Mouse (Mus musculus) lung, postnatal 0 days (tissue): Measurements from ENCODE around the gene Pou6f2. TPM values are rescaled to one million over a fixed set of nuclear protein-coding genes. Genes with fewer than 3 reads are reported as not detected.

Source experiments
- ATAC-seq: fragments of 200-750 bp; cut with Nextera tagmentation; 2 replicates; pipeline ENCODE4 v1.8.0; 2017; ENCODE audit warnings: moderate library complexity
- DNase-seq: peaks from one replicate; pipeline ENCODE4 v3.0.0-alpha.2; 2016; ENCODE audit warnings: low spot score
- H3K27ac ChIP-seq: fragments of 300-500 bp; sonication (generic); 2 replicates; pipeline ENCODE4 v1.5.1; 2014; ENCODE audit warnings: antibody characterized with exemption, mild to moderate bottlenecking, low read length, mixed read lengths
- H3K27me3 ChIP-seq: fragments of 300-500 bp; sonication (generic); replicated peaks from 2 replicates; pipeline ENCODE4 v1.6.1; 2014; ENCODE audit warnings: low read length, mixed read lengths; ENCODE audit not compliant: insufficient read depth
- H3K36me3 ChIP-seq: fragments of 300-500 bp; sonication (generic); 2 replicates; pipeline ENCODE4 v1.6.1; 2014; ENCODE audit warnings: low read length, mixed read lengths; ENCODE audit not compliant: insufficient read depth
- H3K4me1 ChIP-seq: fragments of 300-500 bp; sonication (generic); 2 replicates; pipeline ENCODE4 v1.6.1; 2014; ENCODE audit warnings: antibody characterized with exemption, low read depth, low read length, mixed read lengths; ENCODE audit not compliant: insufficient read depth
- H3K4me2 ChIP-seq: fragments of 300-500 bp; sonication (generic); replicated peaks from 2 replicates; pipeline ENCODE4 v1.6.1; 2014; ENCODE audit warnings: low read depth, mild to moderate bottlenecking, low read length, moderate library complexity, mixed read lengths
- H3K4me3 ChIP-seq: fragments of 300-500 bp; sonication (generic); 2 replicates; pipeline ENCODE4 v1.5.1; 2014; ENCODE audit warnings: low read depth, low read length
- H3K9ac ChIP-seq: fragments of 300-500 bp; sonication (generic); replicated peaks from 2 replicates; pipeline ENCODE4 v1.6.1; 2014; ENCODE audit warnings: low read depth, mild to moderate bottlenecking
- H3K9me3 ChIP-seq: fragments of 300-500 bp; sonication (generic); 2 replicates; pipeline ENCODE4 v1.6.1; 2016; ENCODE audit warnings: low read length, mixed read lengths
- CTCF ChIP-seq: IDR thresholded peaks from 2 replicates; pipeline ENCODE4 v1.5.1; 2016; ENCODE audit warnings: antibody characterized with exemption, mild to moderate bottlenecking
- EP300 ChIP-seq: IDR thresholded peaks from 2 replicates; pipeline ENCODE4 v1.6.1; 2016; ENCODE audit warnings: antibody characterized with exemption, mild to moderate bottlenecking, control low read depth
- WGBS: fragments of 180-500 bp; shearing (Covaris S2); extraction: QIAGEN DNeasy Blood & Tissue Kit; methylation state at CpG from one replicate; pipeline ENCODE4 v1.1.7; 2014; 5-methylcytosine and 5-hydroxymethylcytosine counted together
- polyA plus RNA-seq: library from polyadenylated mRNA; unstranded; fragments of >200 nt; fragmentation: Nextera tagmentation; extraction: Ambion mirVana; gene quantifications from 2 replicates; pipeline ENCODE4 v1.2.1, GENCODE M21; 2015

Gene Pou6f2
- polyA plus RNA-seq, 1 experiment from 2014 or later = not detected

GRCm38 (mm10) chr13:18131324-18131723 is 266.2 kb downstream of the Pou6f2 start:
- H3K9me3 ChIP-seq = no peaks in the 10 kb centered on the region
- H3K9ac ChIP-seq = no peak overlapping the region
- H3K27ac ChIP-seq = no peak overlapping the region
- H3K36me3 ChIP-seq = no peaks in the 10 kb centered on the region
- H3K4me3 ChIP-seq = no peak overlapping the region
- no peaks in the 10 kb centered on the region for H3K4me1 ChIP-seq
- H3K27me3 ChIP-seq = no peaks in the 10 kb centered on the region
- no peak overlapping the region for H3K4me2 ChIP-seq
- TF ChIP-seq CTCF (no peak), EP300 (no peak)
- no peak for DNase-seq
- ATAC-seq = no peak

- Histone ChIP-seq H3K27ac (no peak overlapping the region), H3K4me2 (no peak overlapping the region), H3K27me3 (no peaks in the 10 kb centered on the region), H3K4me3 (no peak overlapping the region), H3K4me1 (no peaks in the 10 kb centered on the region; the same call in 1 of the 2 replicates), H3K9me3 (no peaks in the 10 kb centered on the region), H3K36me3 (no peaks in the 10 kb centered on the region), H3K9ac (no peak overlapping the region)
- DNase-seq (no peak), ATAC-seq (no peak)
- 43% methylated on average over 5 of the region's 5 CpGs for WGBS
- no peak for TF ChIP-seq EP300
- TF ChIP-seq CTCF = no peak
These were observed 267.8 kb downstream of the Pou6f2 start for GRCm38 (mm10) chr13:18129697-18130096.

GRCm38 (mm10) chr13:18128826-18129225 is 268.7 kb downstream of the Pou6f2 start:
- Histone ChIP-seq H3K27me3 (no peaks in the 10 kb centered on the region), H3K36me3 (no peaks in the 10 kb centered on the region)
- 68% methylated on average over 11 of the region's 11 CpGs for WGBS

GRCm38 (mm10) chr13:18128053-18128452 is 269.4 kb downstream of the Pou6f2 start:
- Histone ChIP-seq H3K9ac (no peak overlapping the region), H3K27me3 (no peaks in the 10 kb centered on the region), H3K4me2 (no peak overlapping the region), H3K36me3 (no peaks in the 10 kb centered on the region), H3K4me1 (no peaks in the 10 kb centered on the region; the same call in 1 of the 2 replicates), H3K9me3 (no peaks in the 10 kb centered on the region), H3K27ac (no peak overlapping the region), H3K4me3 (no peak overlapping the region)
- TF ChIP-seq EP300 = no peak
- no peak for TF ChIP-seq CTCF
- ATAC-seq = no peak
- DNase-seq = no peak
- 43% methylated on average over 4 of the region's 4 CpGs for WGBS

More at GRCm38 (mm10) chr13:18128826-18129225, 268.7 kb downstream of the Pou6f2 start:
- ATAC-seq = no peak
- no peak for TF ChIP-seq CTCF
- TF ChIP-seq EP300 = no peak
- no peaks in the 10 kb centered on the region for H3K9me3 ChIP-seq
- no peaks in the 10 kb centered on the region; the same call in 1 of the 2 replicates for H3K4me1 ChIP-seq
- H3K9ac ChIP-seq = no peak overlapping the region
- H3K4me3 ChIP-seq = no peak overlapping the region
- no peak overlapping the region for H3K27ac ChIP-seq
- no peak overlapping the region for H3K4me2 ChIP-seq
- no peak for DNase-seq

- TF ChIP-seq EP300 (no peak), CTCF (no peak)
- no peak overlapping the region for H3K4me2 ChIP-seq
- no peak for DNase-seq
- ATAC-seq = no peak
- H3K4me3 ChIP-seq = no peak overlapping the region
- no peaks in the 10 kb centered on the region; the same call in 1 of the 2 replicates for H3K4me1 ChIP-seq
- no peak overlapping the region for H3K27ac ChIP-seq
- 70% methylated on average over 2 of the region's 2 CpGs for whole genome bisulfite sequencing
- H3K9ac ChIP-seq = no peak overlapping the region
- no peaks in the 10 kb centered on the region for H3K27me3 ChIP-seq
- no peaks in the 10 kb centered on the region for H3K9me3 ChIP-seq
- H3K36me3 ChIP-seq = no peaks in the 10 kb centered on the region
These were observed 271.4 kb downstream of the Pou6f2 start for GRCm38 (mm10) chr13:18126111-18126510.

GRCm38 (mm10) chr13:18125226-18126000 is 272.1 kb downstream of the Pou6f2 start:
- WGBS = 60% methylated on average over 15 of the region's 15 CpGs
- H3K4me3 ChIP-seq = no peak overlapping the region
- ATAC-seq (no peak), DNase-seq (no peak)
- no peak overlapping the region for H3K27ac ChIP-seq
- no peak overlapping the region for H3K9ac ChIP-seq
- no peak for TF ChIP-seq EP300
- TF ChIP-seq CTCF = no peak
- no peaks in the 10 kb centered on the region for H3K36me3 ChIP-seq
- H3K27me3 ChIP-seq = no peaks in the 10 kb centered on the region
- no peak overlapping the region for H3K4me2 ChIP-seq
- no peaks in the 10 kb centered on the region; the same call in 1 of the 2 replicates for H3K4me1 ChIP-seq
- no peaks in the 10 kb centered on the region for H3K9me3 ChIP-seq
